Mouse (Mus musculus) limb, embryonic 14.5 days (tissue): ENCODE results near the gene Gm20708. TPM values are rescaled to one million over a fixed set of nuclear protein-coding genes. Genes with fewer than 3 reads are reported as not detected.

ENCODE experiments used
- ATAC-seq: fragments of 200-750 bp; cut with Nextera tagmentation; 2 replicates; pipeline ENCODE4 v1.8.0; 2017; ENCODE audit warnings: low read depth, moderate number of reproducible peaks, moderate TSS enrichment; ENCODE audit not compliant: low FRiP score
- DNase-seq: peaks from one replicate; pipeline ENCODE4 v3.0.0-alpha.2; 2015; ENCODE audit warnings: low spot score
- H3K27ac ChIP-seq: fragments of 300-500 bp; sonication (generic); replicated peaks from 2 replicates; pipeline ENCODE4 v1.5.1; 2014; ENCODE audit warnings: low read depth, mild to moderate bottlenecking, low read length, moderate library complexity, mixed read lengths
- H3K27me3 ChIP-seq: fragments of 300-500 bp; sonication (generic); 2 replicates; pipeline ENCODE4 v1.6.1; 2014; ENCODE audit warnings: low read length, mixed read lengths; ENCODE audit not compliant: control insufficient read depth, insufficient read depth
- H3K36me3 ChIP-seq: fragments of 300-500 bp; sonication (generic); 2 replicates; pipeline ENCODE4 v1.6.1; 2014; ENCODE audit warnings: mild to moderate bottlenecking, low read length, moderate library complexity, mixed read lengths; ENCODE audit not compliant: control insufficient read depth, insufficient read depth
- H3K4me1 ChIP-seq: fragments of 300-500 bp; sonication (generic); 2 replicates; pipeline ENCODE4 v1.6.1; 2014; ENCODE audit warnings: antibody characterized with exemption, low read length, mixed read lengths; ENCODE audit not compliant: control insufficient read depth, insufficient read depth
- H3K4me2 ChIP-seq: fragments of 300-500 bp; sonication (generic); replicated peaks from 2 replicates; pipeline ENCODE4 v1.6.1; 2014; ENCODE audit warnings: low read depth, mild to moderate bottlenecking, low read length, moderate library complexity; ENCODE audit not compliant: severe bottlenecking
- H3K4me3 ChIP-seq: fragments of 300-500 bp; sonication (generic); replicated peaks from 2 replicates; pipeline ENCODE4 v1.5.1; 2014; ENCODE audit warnings: low read length
- H3K9ac ChIP-seq: fragments of 300-500 bp; sonication (generic); 2 replicates; pipeline ENCODE4 v1.6.1; 2014; ENCODE audit warnings: mild to moderate bottlenecking, low read depth, low read length, moderate library complexity; ENCODE audit not compliant: severe bottlenecking
- H3K9me3 ChIP-seq: fragments of 300-500 bp; sonication (generic); 2 replicates; pipeline ENCODE4 v1.6.1; 2016; ENCODE audit warnings: low read length; ENCODE audit not compliant: control insufficient read depth
- POLR2A ChIP-seq: fragments of 200-500 bp; IDR thresholded peaks from 2 replicates; pipeline ENCODE4 v1.8.0; 2012; ENCODE audit warnings: inconsistent platforms, mild to moderate bottlenecking, moderate library complexity, borderline replicate concordance; ENCODE audit not compliant: insufficient read depth, insufficient read length; ENCODE audit errors: extremely low read depth
- WGBS: fragments of 180-500 bp; shearing (Covaris S2); extraction: QIAGEN DNeasy Blood & Tissue Kit; methylation state at CpG from one replicate; pipeline ENCODE4 v1.1.7; 2014; 5-methylcytosine and 5-hydroxymethylcytosine counted together
- polyA plus RNA-seq, 2 experiments: library from polyadenylated mRNA; depleted of rRNA in 1 of 2; stranded (reverse) in 1 of 2; unstranded in 1 of 2; fragments of >200 nt; fragmentation: Nextera tagmentation in 1 of 2; extraction: Ambion mirVana in 1 of 2; gene quantifications; 2 replicates each; pipeline versions ENCODE4 v1.2.1 to v1.2.3; 2012 to 2014

Gene Gm20708
- polyA plus RNA-seq, 2 experiments, result 0.62 to 0.92 TPM

DNA sequence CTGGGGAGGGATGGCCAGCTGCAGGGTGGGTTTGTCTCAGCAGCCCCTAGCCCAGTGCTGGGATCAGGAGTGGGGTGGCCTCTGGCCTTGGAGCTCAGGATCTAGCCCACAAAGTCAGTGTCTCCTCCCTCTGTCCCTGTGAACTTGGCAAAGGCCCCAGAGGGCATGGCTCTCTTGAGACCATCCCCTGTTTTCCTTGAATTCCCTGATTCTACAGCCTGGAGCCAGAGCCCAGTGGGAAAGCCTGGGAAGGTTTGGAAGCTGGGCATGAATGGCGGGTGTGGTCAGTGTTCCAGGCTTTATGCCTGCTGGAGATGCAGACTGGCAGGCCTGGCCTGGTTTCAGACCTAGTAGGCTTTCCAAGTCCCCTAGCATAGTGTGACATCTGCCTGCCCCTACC is 72.7 kb downstream of the Gm20708 start:
- H3K4me1 ChIP-seq, result peaks cover 25% of the 10 kb centered on the region
- 79% methylated on average over 1 of the region's 1 CpGs for WGBS
- TF ChIP-seq POLR2A, result no peak
- H3K27me3 ChIP-seq, result no peaks in the 10 kb centered on the region
- no peaks in the 10 kb centered on the region for H3K36me3 ChIP-seq
- H3K9me3 ChIP-seq, result no peaks in the 10 kb centered on the region
- DNase-seq, result no peak
- H3K4me2 ChIP-seq, result no peak overlapping the region
- H3K9ac ChIP-seq, result no peak overlapping the region
- no peak overlapping the region for H3K4me3 ChIP-seq
- H3K27ac ChIP-seq, result no peak overlapping the region
- ATAC-seq, result no peak

DNA sequence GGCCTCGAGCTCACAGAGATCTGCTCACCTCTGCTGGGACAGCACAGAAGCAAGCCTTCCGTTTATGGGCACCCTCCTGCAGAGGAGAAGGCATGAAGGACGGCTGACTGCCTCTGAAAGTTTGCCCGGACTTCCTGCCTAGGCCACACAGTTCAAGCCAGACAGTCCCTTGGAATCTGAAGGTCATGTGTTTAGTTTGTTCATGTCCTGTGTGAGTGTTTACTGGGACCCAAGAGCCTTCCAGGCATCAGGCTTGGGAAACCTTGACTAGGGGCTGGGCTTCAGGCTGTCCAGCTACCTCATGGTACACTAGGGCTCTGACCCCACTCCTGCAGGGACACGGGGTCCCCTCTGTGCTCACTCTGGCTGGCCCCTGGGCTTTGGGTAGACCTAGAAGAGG is 76.5 kb downstream of the Gm20708 start:
- no peak for DNase-seq
- no peaks in the 10 kb centered on the region for H3K36me3 ChIP-seq
- H3K27ac ChIP-seq, result no peak overlapping the region
- TF ChIP-seq POLR2A, result no peak
- peaks cover 40% of the 10 kb centered on the region for H3K4me1 ChIP-seq
- 38% methylated on average over 5 of the region's 5 CpGs for WGBS
- no peaks in the 10 kb centered on the region for H3K9me3 ChIP-seq
- H3K9ac ChIP-seq, result no peak overlapping the region
- no peak overlapping the region for H3K4me3 ChIP-seq
- ATAC-seq, result no peak
- H3K4me2 ChIP-seq, result no peak overlapping the region
- H3K27me3 ChIP-seq, result peaks cover 7% of the 10 kb centered on the region; the same call in 1 of the 2 replicates

DNA sequence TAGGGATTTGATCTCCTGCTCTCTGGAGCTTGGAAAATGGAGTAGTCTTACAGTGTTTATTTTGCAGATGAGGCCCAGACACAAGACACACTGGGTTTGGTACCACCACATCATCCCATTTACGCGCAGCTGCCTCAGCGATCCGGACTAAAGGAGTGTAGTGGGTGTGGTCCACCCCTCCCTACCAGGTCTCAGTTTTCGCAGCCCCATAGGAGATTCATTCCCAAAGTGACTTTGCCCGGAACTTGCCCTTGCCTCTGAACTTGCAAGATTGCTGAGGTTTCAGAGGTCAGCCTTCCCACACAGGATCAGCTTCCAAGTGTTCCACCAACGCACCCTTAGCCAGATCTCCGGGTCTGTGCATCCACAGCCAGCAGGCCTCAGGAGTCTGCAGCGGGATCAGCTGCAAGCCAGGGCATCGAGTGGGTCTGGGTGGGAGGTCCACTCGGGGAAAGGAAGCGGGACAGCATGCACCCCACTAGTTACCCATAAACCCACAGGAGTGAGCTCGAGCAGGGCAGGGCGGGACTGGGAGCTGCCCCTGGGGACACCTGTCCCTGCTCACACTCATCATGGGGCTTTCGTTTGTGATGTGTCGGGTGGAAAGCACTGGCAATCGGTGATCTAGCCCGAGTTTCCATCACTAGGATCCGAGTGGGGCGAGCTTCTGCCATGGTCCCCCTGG is 78.8 kb downstream of the Gm20708 start:
- ATAC-seq, result no peak

DNA sequence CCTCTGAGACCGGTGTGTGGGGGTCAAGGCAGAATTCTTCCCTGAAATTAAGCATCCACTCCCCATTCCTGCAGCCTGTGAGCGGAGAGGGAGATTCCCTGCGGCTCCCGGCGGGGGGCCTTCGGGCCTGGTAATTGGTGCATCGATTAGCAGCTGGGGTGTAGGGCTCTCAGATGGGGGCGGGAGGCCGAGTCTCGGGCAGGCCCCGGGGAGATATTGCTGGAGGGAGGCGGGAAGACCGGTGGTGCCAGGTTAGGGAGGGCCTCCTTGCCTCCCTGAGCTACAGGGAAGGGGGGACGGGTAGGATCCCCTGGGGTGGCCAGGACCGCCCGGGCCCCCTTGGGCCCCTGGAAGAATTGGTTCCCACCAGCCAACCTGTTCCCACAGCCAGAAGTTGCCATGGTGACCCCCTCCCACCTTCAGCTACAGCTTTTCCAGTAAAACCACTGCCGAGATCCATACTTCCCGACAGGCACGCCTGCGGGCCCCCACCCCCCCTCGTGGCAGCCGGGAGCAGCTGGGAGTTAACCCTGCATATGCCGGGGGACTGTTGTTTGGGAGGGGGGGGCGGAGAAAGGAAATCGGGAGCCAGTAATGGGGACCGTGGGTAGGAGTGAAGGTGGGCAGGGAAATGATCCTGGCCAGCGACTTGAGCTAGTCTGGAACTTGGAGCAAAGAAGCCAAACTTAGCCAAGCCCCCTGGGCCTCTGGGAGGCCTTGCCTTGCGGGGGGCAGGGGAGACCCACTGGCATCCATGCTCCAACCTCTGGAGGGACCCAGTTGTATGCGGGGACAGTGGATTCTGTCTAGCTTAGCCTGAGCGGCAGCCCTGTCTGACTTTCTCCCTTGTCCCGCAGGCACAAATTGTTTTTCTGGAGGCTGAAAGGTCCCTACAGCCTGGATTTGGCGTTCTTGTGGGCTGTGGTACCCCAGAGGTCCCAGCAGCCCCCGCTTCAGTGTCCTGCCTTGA is 79.7 kb downstream of the Gm20708 start:
- Histone ChIP-seq H3K4me3 (peak overlapping the region; percentile 29), H3K27me3 (peaks cover 7% of the 10 kb centered on the region; the same call in 1 of the 2 replicates), H3K4me1 (peaks cover 33% of the 10 kb centered on the region), H3K27ac (peak overlapping the region; percentile 74), H3K4me2 (peak overlapping the region; percentile 72), H3K36me3 (no peaks in the 10 kb centered on the region), H3K9me3 (no peaks in the 10 kb centered on the region), H3K9ac (peak overlapping the region; percentile 52)
- WGBS, result 6% methylated on average over 29 of the region's 33 CpGs
- no peak for TF ChIP-seq POLR2A
- ATAC-seq (peak; percentile 71), DNase-seq (peak; percentile 72)

More for the DNA sequence above, 78.8 kb downstream of the Gm20708 start:
- no peak for TF ChIP-seq POLR2A
- Histone ChIP-seq H3K27ac (peak overlapping the region; percentile 74), H3K4me2 (peak overlapping the region; percentile 72), H3K4me1 (peaks cover 36% of the 10 kb centered on the region), H3K9ac (peak overlapping the region; percentile 52), H3K9me3 (no peaks in the 10 kb centered on the region), H3K4me3 (peak overlapping the region; percentile 29; the same call in 1 of the 2 replicates), H3K36me3 (no peaks in the 10 kb centered on the region), H3K27me3 (peaks cover 7% of the 10 kb centered on the region; the same call in 1 of the 2 replicates)
- no peak for DNase-seq
- 14% methylated on average over 18 of the region's 20 CpGs for WGBS

Other genes with a start within 250 kb of the Gm20708 start
- gene Tnrc6c, start 155.4 kb upstream of the Gm20708 start, polyA plus RNA-seq (2012; rRNA removed), result 34.7 and 43.7 TPM in 2 replicates
- gene Tnrc6c, start 155.4 kb upstream of the Gm20708 start, polyA plus RNA-seq (2014; fragmentation: Nextera tagmentation; extraction: Ambion mirVana), result 18.1 and 21.1 TPM in 2 replicates
- 3.1 and 4.6 TPM in 2 replicates for gene Tmc8, start 27.6 kb upstream of the Gm20708 start, polyA plus RNA-seq (2012; rRNA removed)
- 1.1 and 1.2 TPM in 2 replicates for gene Tmc8, start 27.6 kb upstream of the Gm20708 start, polyA plus RNA-seq (2014; fragmentation: Nextera tagmentation; extraction: Ambion mirVana)
- gene Tmc6, start 27.5 kb upstream of the Gm20708 start, polyA plus RNA-seq (2012; rRNA removed), result 28.2 and 31.1 TPM in 2 replicates
- gene Tmc6, start 27.5 kb upstream of the Gm20708 start, polyA plus RNA-seq (2014; fragmentation: Nextera tagmentation; extraction: Ambion mirVana), result 19.0 and 24.5 TPM in 2 replicates
- 0.11 and 0.41 TPM in 2 replicates for gene 6030468B19Rik, start 12.0 kb upstream of the Gm20708 start, polyA plus RNA-seq (2012; rRNA removed)
- not detected in 2 replicates for gene 6030468B19Rik, start 12.0 kb upstream of the Gm20708 start, polyA plus RNA-seq (2014; fragmentation: Nextera tagmentation; extraction: Ambion mirVana)
- gene Syngr2, start within 50 bp of the Gm20708 start, polyA plus RNA-seq (2012; rRNA removed), result 41.4 and 58.5 TPM in 2 replicates
- 68.3 and 75.8 TPM in 2 replicates for gene Syngr2, start within 50 bp of the Gm20708 start, polyA plus RNA-seq (2014; fragmentation: Nextera tagmentation; extraction: Ambion mirVana)
- gene Afmid, start 16.3 kb downstream of the Gm20708 start, polyA plus RNA-seq (2012; rRNA removed), result 10.4 TPM in 2 replicates
- 4.6 and 5.3 TPM in 2 replicates for gene Afmid, start 16.3 kb downstream of the Gm20708 start, polyA plus RNA-seq (2014; fragmentation: Nextera tagmentation; extraction: Ambion mirVana)
- gene Tk1, start 16.4 kb downstream of the Gm20708 start, polyA plus RNA-seq (2012; rRNA removed), result 160 and 175 TPM in 2 replicates
- gene Tk1, start 16.4 kb downstream of the Gm20708 start, polyA plus RNA-seq (2014; fragmentation: Nextera tagmentation; extraction: Ambion mirVana), result 128 and 132 TPM in 2 replicates
- 128 and 138 TPM in 2 replicates for gene Birc5, start 39.6 kb downstream of the Gm20708 start, polyA plus RNA-seq (2012; rRNA removed)
- gene Birc5, start 39.6 kb downstream of the Gm20708 start, polyA plus RNA-seq (2014; fragmentation: Nextera tagmentation; extraction: Ambion mirVana), result 267 and 276 TPM in 2 replicates
- not detected in 2 replicates for gene Tmem235, start 51.1 kb downstream of the Gm20708 start, polyA plus RNA-seq (2012; rRNA removed)
- gene Tmem235, start 51.1 kb downstream of the Gm20708 start, polyA plus RNA-seq (2014; fragmentation: Nextera tagmentation; extraction: Ambion mirVana), result not detected in 2 replicates
- 6.5 and 6.9 TPM in 2 replicates for gene Tha1, start 63.8 kb downstream of the Gm20708 start, polyA plus RNA-seq (2012; rRNA removed)
- 3.4 and 4.1 TPM in 2 replicates for gene Tha1, start 63.8 kb downstream of the Gm20708 start, polyA plus RNA-seq (2014; fragmentation: Nextera tagmentation; extraction: Ambion mirVana)
- gene Socs3, start 160.4 kb downstream of the Gm20708 start, polyA plus RNA-seq (2012; rRNA removed), result 18.4 and 21.3 TPM in 2 replicates
- gene Socs3, start 160.4 kb downstream of the Gm20708 start, polyA plus RNA-seq (2014; fragmentation: Nextera tagmentation; extraction: Ambion mirVana), result 6.4 and 8.6 TPM in 2 replicates
- 36.2 and 41.7 TPM in 2 replicates for gene Pgs1, start 176.6 kb downstream of the Gm20708 start, polyA plus RNA-seq (2012; rRNA removed)
- 30.5 and 35.9 TPM in 2 replicates for gene Pgs1, start 176.6 kb downstream of the Gm20708 start, polyA plus RNA-seq (2014; fragmentation: Nextera tagmentation; extraction: Ambion mirVana)